Mouse (Mus musculus) macrophage (primary cell): ENCODE measurements around the gene Gm13539. TPM values are rescaled to one million over a fixed set of nuclear protein-coding genes. Genes with fewer than 3 reads are reported as not detected.
"Not testable (repeated sequence)": the region's sequence is repeated elsewhere in the genome, so short reads cannot be mapped to it uniquely, and the experiment has no call there.

Experiments
- H3K27ac ChIP-seq: fragments of 350-480 bp; formaldehyde crosslinking; 2 replicates; pipeline ENCODE4 v1.9.0; 2021
- H3K36me3 ChIP-seq: fragments of 350-480 bp; formaldehyde crosslinking; 2 replicates; pipeline ENCODE4 v1.9.0; 2021; ENCODE audit errors: inconsistent target
- H3K4me3 ChIP-seq: fragments of 350-480 bp; formaldehyde crosslinking; 2 replicates; pipeline ENCODE4 v1.9.0; 2021; ENCODE audit errors: inconsistent target
- H3K79me2 ChIP-seq: fragments of 350-480 bp; formaldehyde crosslinking; 2 replicates; pipeline ENCODE4 v1.9.0; 2021; ENCODE audit errors: inconsistent target
- WGBS: methylation state at CpG from one replicate; pipeline ENCODE4 v1.1.7; 2026; ENCODE audit warnings: inconsistent platforms; ENCODE audit not compliant: missing documents; 5-methylcytosine and 5-hydroxymethylcytosine counted together
- polyA plus RNA-seq: library from polyadenylated mRNA; stranded (reverse); fragments of 250-400 nt; gene quantifications from 3 replicates; pipeline ENCODE4 v1.2.4, GENCODE M21; 2018; ENCODE audit warnings: inconsistent platforms

Gene Gm13539
- polyA plus RNA-seq, 1 experiment from 2014 or later = not detected

GRCm38 (mm10) chr2:25785573-25786322, 3.7 kb downstream of the Gm13539 start:
- WGBS = 87% methylated on average over 5 of the region's 5 CpGs
- H3K79me2 ChIP-seq = no peaks in the 10 kb centered on the region
- H3K27ac ChIP-seq = no peak overlapping the region
- no peak overlapping the region for H3K4me3 ChIP-seq
- no peaks in the 10 kb centered on the region for H3K36me3 ChIP-seq

DNA sequence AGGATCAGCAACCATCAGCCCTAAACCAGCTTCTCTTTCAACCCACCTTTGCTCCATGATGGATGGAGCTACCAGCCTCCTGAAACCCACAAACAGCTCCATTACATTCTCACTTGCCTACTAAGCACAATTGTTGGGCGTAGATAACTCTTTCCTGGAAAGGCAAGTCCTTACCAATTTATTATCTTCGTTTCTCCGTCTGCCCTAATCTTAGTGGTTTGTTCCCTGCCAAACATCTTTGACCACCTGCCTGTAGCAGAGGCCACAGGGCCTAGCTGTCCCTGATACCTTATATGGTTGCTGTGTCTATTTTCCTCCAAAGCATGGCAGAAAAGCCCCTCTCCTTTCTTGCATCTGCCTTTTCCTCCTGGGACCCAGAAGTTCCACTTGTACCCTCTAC, 7.0 kb downstream of the Gm13539 start:
- no peaks in the 10 kb centered on the region for H3K79me2 ChIP-seq
- 78% methylated on average over 3 of the region's 3 CpGs for WGBS
- H3K27ac ChIP-seq = no peak overlapping the region

DNA sequence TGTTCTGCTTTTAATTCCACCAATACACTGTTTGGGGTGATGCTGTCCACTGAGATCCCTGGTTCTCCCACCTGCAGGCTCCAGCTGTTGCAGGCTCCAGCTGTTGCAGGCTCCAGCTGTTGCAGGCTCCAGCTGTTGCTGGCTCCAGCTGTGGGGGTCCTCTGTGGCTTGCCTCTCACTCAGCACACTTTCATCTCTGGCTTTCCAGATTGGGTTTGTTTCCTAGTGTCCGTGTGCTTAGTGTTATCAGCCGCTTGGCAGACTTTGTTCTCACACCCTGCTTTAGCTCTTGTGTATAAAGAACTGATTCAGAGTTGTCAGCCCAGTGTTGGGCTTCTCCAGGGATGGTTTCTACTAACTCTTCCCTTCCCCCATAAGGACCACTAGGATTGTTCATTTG, 15.6 kb downstream of the Gm13539 start:
- no peaks in the 10 kb centered on the region for H3K36me3 ChIP-seq
- 71% methylated on average over 2 of the region's 2 CpGs for WGBS
- no peak overlapping the region for H3K27ac ChIP-seq
- H3K4me3 ChIP-seq = no peak overlapping the region
- H3K79me2 ChIP-seq = no peaks in the 10 kb centered on the region

More for the DNA sequence above, 7.0 kb downstream of the Gm13539 start:
- Histone ChIP-seq H3K36me3 (no peaks in the 10 kb centered on the region), H3K4me3 (no peak overlapping the region)

GRCm38 (mm10) chr2:25798065-25798464, 16.0 kb downstream of the Gm13539 start:
- 57% methylated on average over 5 of the region's 5 CpGs for WGBS
- no peaks in the 10 kb centered on the region for H3K79me2 ChIP-seq
- no peak overlapping the region for H3K27ac ChIP-seq

GRCm38 (mm10) chr2:25811711-25812110, 29.7 kb downstream of the Gm13539 start:
- Histone ChIP-seq H3K36me3 (no peaks in the 10 kb centered on the region), H3K27ac (no peak overlapping the region), H3K4me3 (no peak overlapping the region), H3K79me2 (no peaks in the 10 kb centered on the region)
- WGBS = 70% methylated on average over 2 of the region's 2 CpGs

More at GRCm38 (mm10) chr2:25798065-25798464, 16.0 kb downstream of the Gm13539 start:
- Histone ChIP-seq H3K4me3 (no peak overlapping the region), H3K36me3 (no peaks in the 10 kb centered on the region)

- no peaks in the 10 kb centered on the region for H3K79me2 ChIP-seq
- H3K4me3 ChIP-seq = no peak overlapping the region
- 85% methylated on average over 5 of the region's 5 CpGs for WGBS
- H3K27ac ChIP-seq = no peak overlapping the region
- H3K36me3 ChIP-seq = no peaks in the 10 kb centered on the region
Observed at GRCm38 (mm10) chr2:25813364-25813763, 31.3 kb downstream of the Gm13539 start.

- H3K27ac ChIP-seq, H3K36me3 ChIP-seq, H3K79me2 ChIP-seq, H3K4me3 ChIP-seq: not testable (repeated sequence)
- WGBS = 93% methylated on average over 1 of the region's 1 CpGs
Observed at GRCm38 (mm10) chr2:25815748-25816147, 33.7 kb downstream of the Gm13539 start, which contains the start of gene Glt6d1. Gene Glt6d1 (minus strand): TSS chr2:25815848.

- H3K4me3 ChIP-seq = no peak within 1 kb of the TSS
- WGBS = 0% methylated on average over 1 of the region's 1 CpGs
- no peak within 1 kb of the TSS for H3K27ac ChIP-seq
- H3K36me3 ChIP-seq = no peaks in the 10 kb centered on the region
- H3K79me2 ChIP-seq = no peaks in the 10 kb centered on the region
Observed at GRCm38 (mm10) chr2:25822806-25823205, 40.7 kb downstream of the Gm13539 start, which contains the start of gene Lcn9. Gene Lcn9 (plus strand): TSS chr2:25823153.

DNA sequence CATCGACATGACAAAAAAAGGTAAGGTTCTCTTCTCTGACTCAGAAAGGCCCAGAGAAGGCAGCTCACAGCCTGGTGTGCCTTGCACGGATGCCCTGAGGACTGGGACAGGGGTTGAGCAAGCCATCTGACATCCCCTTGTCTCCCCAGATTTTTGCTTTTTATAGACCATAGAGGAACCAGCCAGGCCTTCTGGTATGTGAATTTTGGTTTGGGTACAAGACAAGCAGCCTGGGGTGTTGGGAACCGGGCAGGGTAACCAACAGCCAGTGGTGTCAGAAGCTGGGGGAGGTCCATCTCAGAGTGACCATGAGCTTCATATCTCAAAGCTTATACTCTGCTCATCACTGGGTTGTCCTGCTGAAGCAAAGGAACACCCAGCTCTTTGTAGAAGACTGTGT, 42.7 kb downstream of the Gm13539 start:
- Histone ChIP-seq H3K4me3 (no peak overlapping the region), H3K36me3 (no peaks in the 10 kb centered on the region), H3K27ac (no peak overlapping the region), H3K79me2 (no peaks in the 10 kb centered on the region)
- WGBS = 84% methylated on average over 3 of the region's 3 CpGs

- H3K79me2 ChIP-seq = no peaks in the 10 kb centered on the region
- H3K36me3 ChIP-seq = no peaks in the 10 kb centered on the region
- WGBS = 52% methylated on average over 8 of the region's 8 CpGs
- H3K27ac ChIP-seq = no peak overlapping the region
- no peak overlapping the region for H3K4me3 ChIP-seq
Observed at GRCm38 (mm10) chr2:25828344-25828947, 46.4 kb downstream of the Gm13539 start.

- Histone ChIP-seq H3K36me3 (no peaks in the 10 kb centered on the region), H3K27ac (no peak overlapping the region), H3K79me2 (no peaks in the 10 kb centered on the region), H3K4me3 (no peak overlapping the region)
- WGBS = 69% methylated on average over 3 of the region's 3 CpGs
Observed at GRCm38 (mm10) chr2:25830786-25831185, 48.7 kb downstream of the Gm13539 start.

GRCm38 (mm10) chr2:25836291-25836690, 54.2 kb downstream of the Gm13539 start:
- Histone ChIP-seq H3K36me3 (no peaks in the 10 kb centered on the region), H3K4me3 (no peak overlapping the region), H3K27ac (no peak overlapping the region), H3K79me2 (no peaks in the 10 kb centered on the region)
- 46% methylated on average over 5 of the region's 5 CpGs for WGBS

Other genes starting within 250 kb of the Gm13539 start
- 6.2 to 13.5 TPM (median 12.4 TPM) in 3 replicates for gene Traf2, start 235.3 kb upstream of the Gm13539 start, polyA plus RNA-seq
- 258 to 279 TPM (median 262 TPM) in 3 replicates for gene Edf1, start 224.4 kb upstream of the Gm13539 start, polyA plus RNA-seq
- 0.04 to 0.60 TPM (median 0.15 TPM) in 3 replicates for gene Mamdc4, start 207.4 kb upstream of the Gm13539 start, polyA plus RNA-seq
- gene Phpt1, start 207.0 kb upstream of the Gm13539 start, polyA plus RNA-seq = 9.0 to 13.7 TPM (median 13.0 TPM) in 3 replicates
- 0.07 to 0.50 TPM (median 0.26 TPM) in 3 replicates for gene Ajm1, start 200.5 kb upstream of the Gm13539 start, polyA plus RNA-seq
- gene Rabl6, start 173.7 kb upstream of the Gm13539 start, polyA plus RNA-seq = 48.4 to 64.3 TPM (median 52.1 TPM) in 3 replicates
- not detected in 3 replicates for gene Ccdc183, start 164.6 kb upstream of the Gm13539 start, polyA plus RNA-seq
- gene Tmem141, start 160.3 kb upstream of the Gm13539 start, polyA plus RNA-seq = 22.2 to 28.7 TPM (median 23.3 TPM) in 3 replicates
- 12.7 to 19.5 TPM (median 16.6 TPM) in 3 replicates for gene Fcna, start 154.2 kb upstream of the Gm13539 start, polyA plus RNA-seq
- not detected in 3 replicates for gene Lcn8, start 129.1 kb upstream of the Gm13539 start, polyA plus RNA-seq
- not detected in 3 replicates for gene Lcn5, start 124.3 kb upstream of the Gm13539 start, polyA plus RNA-seq
- gene Lcn6, start 105.5 kb upstream of the Gm13539 start, polyA plus RNA-seq = not detected in 3 replicates
- gene Lcn10, start 99.5 kb upstream of the Gm13539 start, polyA plus RNA-seq = not detected in 3 replicates
- gene Obp2a, start 82.2 kb upstream of the Gm13539 start, polyA plus RNA-seq = not detected in 3 replicates
- 8.6 to 19.6 TPM (median 15.7 TPM) in 3 replicates for gene Bmyc, start 75.5 kb upstream of the Gm13539 start, polyA plus RNA-seq
- gene Obp2b, start 45.2 kb upstream of the Gm13539 start, polyA plus RNA-seq = not detected in 3 replicates
- not detected in 3 replicates for gene Lcn3, start 16.7 kb upstream of the Gm13539 start, polyA plus RNA-seq
- gene Lcn11, start 5.2 kb upstream of the Gm13539 start, polyA plus RNA-seq = not detected in 3 replicates
- not detected in 3 replicates for gene Glt6d1, start 33.6 kb downstream of the Gm13539 start, polyA plus RNA-seq
- gene Lcn9, start 40.9 kb downstream of the Gm13539 start, polyA plus RNA-seq = not detected in 3 replicates
- gene Sohlh1, start 65.0 kb downstream of the Gm13539 start, polyA plus RNA-seq = not detected in 3 replicates
- not detected in 3 replicates for gene Kcnt1, start 81.5 kb downstream of the Gm13539 start, polyA plus RNA-seq
- gene Camsap1, start 201.0 kb downstream of the Gm13539 start, polyA plus RNA-seq = 4.0 to 19.1 TPM (median 6.9 TPM) in 3 replicates
- 16.6 to 30.2 TPM (median 21.0 TPM) in 3 replicates for gene Ubac1, start 239.5 kb downstream of the Gm13539 start, polyA plus RNA-seq